Comparison of ENCODE assay signal across 24 mouse cellular contexts in the genomic region with DNA sequence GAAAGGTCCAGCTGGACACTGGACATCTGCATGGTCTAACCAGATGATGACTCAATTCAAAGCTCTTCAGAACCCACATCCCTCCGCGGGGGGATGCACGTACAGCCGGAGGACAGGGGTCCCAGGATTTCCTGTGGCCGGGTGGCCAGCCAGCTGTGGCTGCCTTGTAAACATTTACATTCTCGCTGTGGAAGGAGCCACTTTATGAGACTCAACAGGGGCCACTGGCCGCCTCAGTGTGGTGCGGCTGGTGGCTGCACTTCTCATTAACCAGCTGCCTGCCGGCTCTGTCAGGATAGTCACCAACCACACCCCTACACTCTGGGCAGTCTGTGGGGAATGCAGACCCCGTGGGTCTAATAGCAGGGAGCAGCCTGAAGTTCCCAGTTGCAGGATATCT. TPM values are rescaled to one million over a fixed set of nuclear protein-coding genes. Genes with fewer than 3 reads are reported as not detected.
A peak's percentile ranks its signal among the peaks of the same experiment; 100 is the strongest.
DNase-seq lines count a peak whose midpoint lies in the region; ATAC-seq and TF ChIP-seq lines count a peak whose summit lies in the region.
"Had no signal": no experiment of that assay in that cellular context is flagged by ENCODE, and none has a peak within 500 bp of the region (broad histone marks: within the 10 kb centered on the region; RNA-seq: fewer than 3 reads in every experiment).

No protein-coding gene starts in this region.

- peaks cover 18 to 27% of the 10 kb centered on the region in 2 experiments for H3K4me1 ChIP-seq in CH12.LX (ENCODE audit: control insufficient read depth in 1 of 2, insufficient read depth in 2 of 2)
- peaks cover 15% of the 10 kb centered on the region for H3K4me1 ChIP-seq in intestine, embryonic 14.5 days (replicated peaks; ENCODE audit: control insufficient read depth, insufficient read depth, low read length)
- peaks cover 54% of the 10 kb centered on the region for H3K4me1 ChIP-seq in limb, embryonic 13.5 days
- H3K4me1 ChIP-seq: hindbrain, embryonic 15.5 days had no signal

- dilution Hi-C loops in CH12.LX (cut with MboI; ENCODE audit: extremely low pct_ligation_motif_present, extremely low pct_unique_long_range_greater_than_20kb, low sequenced_read_pairs): no loop called here

- no peak overlapping the region for H3K4me2 ChIP-seq in CH12.LX (ENCODE audit: insufficient read depth, low read depth, poor library complexity, severe bottlenecking)
- H3K4me2 ChIP-seq in intestine, embryonic 14.5 days (ENCODE audit: low read length): 0 out of 2 replicates have a peak overlapping the region, but pooled peaks have one; percentile 4
- 0 out of 2 replicates have a peak overlapping the region, but pooled peaks have one; percentile 19 for H3K4me2 ChIP-seq in limb, embryonic 13.5 days (replicated peaks)
- H3K4me2 ChIP-seq: hindbrain, embryonic 15.5 days had no signal

- no peak overlapping the region for H3K9ac ChIP-seq in CH12.LX (ENCODE audit: insufficient read depth, low read depth)
- H3K9ac ChIP-seq in intestine, embryonic 14.5 days (ENCODE audit: low read length): no peak overlapping the region
- no peak overlapping the region for H3K9ac ChIP-seq in limb, embryonic 13.5 days
- H3K9ac ChIP-seq: hindbrain, embryonic 15.5 days had no signal

- TF ChIP-seq CTCF in CH12.LX (conservative IDR thresholded peaks at IDR 0.05 in 1 of 2, IDR thresholded peaks at IDR 0.05 in 1 of 2; ENCODE audit: low read depth in 2 of 2, low read length in 2 of 2): no peak

- no peak overlapping the region for H3K4me3 ChIP-seq in CH12.LX (replicated peaks in 1 of 3; ENCODE audit: low read depth in 2 of 3, low read length in 2 of 3, poor library complexity in 1 of 3)
- H3K4me3 ChIP-seq in intestine, embryonic 14.5 days (ENCODE audit: low read depth, low read length): no peak overlapping the region
- H3K4me3 ChIP-seq in limb, embryonic 13.5 days: no peak overlapping the region
- H3K4me3 ChIP-seq: forebrain, embryonic 10.5 days; hindbrain, embryonic 15.5 days; megakaryocyte, embryonic 14.5 days had no signal

- in situ Hi-C loops in CH12.LX (cut with MboI; ENCODE audit: low pct_ligation_motif_present, low pct_unique_long_range_greater_than_20kb, low sequenced_read_pairs): no loop called here

- peak; percentile 68; the same call in 1 of the 2 replicates for ATAC-seq in intestine, embryonic 14.5 days (replicated peaks; ENCODE audit: low FRiP score, low TSS enrichment, low read depth)
- ATAC-seq in limb, embryonic 13.5 days (ENCODE audit: low FRiP score, low read depth): 0 out of 2 replicates have a peak, but pooled peaks have one; percentile 13
- no peak for ATAC-seq in cerebellum, adult (ENCODE audit: insufficient number of reproducible peaks, low FRiP score, low TSS enrichment)

- H3K27me3 ChIP-seq in CH12.LX (replicated peaks): peaks cover 1% of the 10 kb centered on the region
- no peaks in the 10 kb centered on the region for H3K27me3 ChIP-seq in intestine, embryonic 14.5 days (replicated peaks; ENCODE audit: control insufficient read depth, insufficient read depth, low read length)
- no peaks in the 10 kb centered on the region for H3K27me3 ChIP-seq in limb, embryonic 13.5 days
- H3K27me3 ChIP-seq: hindbrain, embryonic 15.5 days had no signal

- TF ChIP-seq EP300 in CH12.LX (IDR thresholded peaks at IDR 0.05; ENCODE audit: low read length): no peak

- no peak overlapping the region for H3K27ac ChIP-seq in CH12.LX (ENCODE audit: insufficient read depth, low read depth)
- H3K27ac ChIP-seq in intestine, embryonic 14.5 days (ENCODE audit: low read depth): peak overlapping the region; percentile 54; the same call in 1 of the 2 replicates
- H3K27ac ChIP-seq in limb, embryonic 13.5 days: peak overlapping the region; percentile 58; the same call in 1 of the 2 replicates
- H3K27ac ChIP-seq: forebrain, embryonic 10.5 days; hindbrain, embryonic 15.5 days had no signal

- H3K9me3 ChIP-seq in CH12.LX (replicated peaks; ENCODE audit: low read length): peaks cover 2% of the 10 kb centered on the region
- H3K9me3 ChIP-seq in intestine, embryonic 14.5 days (ENCODE audit: control insufficient read depth, low read length): peaks cover 5% of the 10 kb centered on the region; the same call in 1 of the 2 replicates
- H3K9me3 ChIP-seq in limb, embryonic 13.5 days: peaks cover 7% of the 10 kb centered on the region; the same call in 1 of the 2 replicates
- H3K9me3 ChIP-seq: hindbrain, embryonic 15.5 days; megakaryocyte, embryonic 14.5 days had no signal

- no peak for TF ChIP-seq POLR2A in CH12.LX (IDR thresholded peaks at IDR 0.05; ENCODE audit: low read depth, low read length)

- no peaks in the 10 kb centered on the region for H3K79me2 ChIP-seq in CH12.LX (replicated peaks; ENCODE audit: control insufficient read depth, extremely low read depth, insufficient read depth, poor library complexity, severe bottlenecking)

- no peak for TF ChIP-seq RAD21 in CH12.LX (IDR thresholded peaks at IDR 0.05; ENCODE audit: low read depth, low read length)

- H3K36me3 ChIP-seq in CH12.LX (replicated peaks in 1 of 2; ENCODE audit: control insufficient read depth in 1 of 2, insufficient read depth in 1 of 2, low read length in 1 of 2): no peaks in the 10 kb centered on the region
- H3K36me3 ChIP-seq in intestine, embryonic 14.5 days (ENCODE audit: control insufficient read depth, insufficient read depth, low read length): no peaks in the 10 kb centered on the region
- no peaks in the 10 kb centered on the region for H3K36me3 ChIP-seq in limb, embryonic 13.5 days
- H3K36me3 ChIP-seq: forebrain, embryonic 10.5 days; hindbrain, embryonic 15.5 days had no signal

- peak; percentile 57 for DNase-seq in kidney, postnatal 10 days
- no peak for DNase-seq in kidney, adult 18-20 months
- no peak for DNase-seq in CH12.LX (ENCODE audit: extremely low read depth)
- DNase-seq in intestine, embryonic 14.5 days (ENCODE audit: low spot score): no peak
- no peak for DNase-seq in MN1 (ENCODE audit: low spot score)
- no peak for DNase-seq in gastrocnemius, postnatal 10 days
- DNase-seq: adrenal gland, adult 8-10 months; B cell, adult 2 months; cerebellum, adult 11-12 months; cerebellum, postnatal 14 days; gastrocnemius, postnatal 14 days; heart, adult 18-20 months; heart, postnatal 4 days; kidney, adult 8-10 months; kidney, postnatal 4 days; layer of hippocampus, adult 9-11 months; liver; lung, adult 2 months; midbrain, embryonic 14.5 days had no signal

- WGBS in intestine, embryonic 14.5 days: 12% methylated on average over 10 of the region's 10 CpGs
- 4% methylated on average over 10 of the region's 10 CpGs for WGBS in limb, embryonic 13.5 days

TF ChIP-seq in CH12.LX, 34 proteins besides CTCF, POLR2A, EP300 and RAD21:
- 0 out of 2 replicates have a peak, but pooled peaks have one; percentile 21 for TF ChIP-seq BHLHE40 (IDR thresholded peaks at IDR 0.05; ENCODE audit: low read depth, low read length)
- TF ChIP-seq TCF12 (IDR thresholded peaks at IDR 0.05; ENCODE audit: low read depth, low read length): peak; percentile 44; the same call in 1 of the 2 replicates
- TF ChIP-seq ETS1 (conservative IDR thresholded peaks at IDR 0.05; ENCODE audit: low read depth, low read length): 0 out of 2 replicates have a peak, but pooled peaks have one; percentile 25
- TF ChIP-seq MEF2A (IDR thresholded peaks at IDR 0.05; ENCODE audit: borderline replicate concordance, low read depth, low read length): no peak

RNA-seq across cellular contexts. Expression of a gene that starts 6.1 kb away (rescaled TPM):
- 0.30 and 0.46 TPM in 2 replicates for total RNA-seq in CH12.LX (2012; rRNA removed)
- 0.55 and 1.0 TPM in 2 replicates for total RNA-seq in CH12.LX (2014; rRNA removed)
- 0.97 and 1.5 TPM in 2 replicates for polyA plus RNA-seq in CH12.LX (2012; ENCODE audit: insufficient read length, low read depth)
- polyA plus RNA-seq in intestine, embryonic 14.5 days (2014; fragmentation: Nextera tagmentation; extraction: Ambion mirVana): 41.9 and 46.1 TPM in 2 replicates
- 221 and 237 TPM in 2 replicates for polyA plus RNA-seq in limb, embryonic 13.5 days (2015; fragmentation: Nextera tagmentation; extraction: Ambion mirVana)
- 10 to 100 TPM; 13.0 to 23.1 TPM for total RNA-seq in gastrocnemius, postnatal 10 days (2021)

RNA-seq across cellular contexts. Expression of a gene that starts 26.0 kb away (rescaled TPM):
- 50.5 and 58.5 TPM in 2 replicates for total RNA-seq in CH12.LX (2012; rRNA removed)
- total RNA-seq in CH12.LX (2014; rRNA removed): 27.9 and 29.4 TPM in 2 replicates
- polyA plus RNA-seq in CH12.LX (2012; ENCODE audit: insufficient read length, low read depth): 34.2 and 41.6 TPM in 2 replicates
- polyA plus RNA-seq in intestine, embryonic 14.5 days (2014; fragmentation: Nextera tagmentation; extraction: Ambion mirVana): 4.0 and 4.7 TPM in 2 replicates
- 2.5 TPM in 2 replicates for polyA plus RNA-seq in limb, embryonic 13.5 days (2015; fragmentation: Nextera tagmentation; extraction: Ambion mirVana)
- 1 to 10 TPM; 1.8 to 3.3 TPM for total RNA-seq in gastrocnemius, postnatal 10 days (2021)

RNA-seq across cellular contexts. Expression of a gene that starts 33.9 kb away (rescaled TPM):
- 79.3 and 81.5 TPM in 2 replicates for total RNA-seq in CH12.LX (2012; rRNA removed)
- total RNA-seq in CH12.LX (2014; rRNA removed): 70.6 and 72.1 TPM in 2 replicates
- polyA plus RNA-seq in CH12.LX (2012; ENCODE audit: insufficient read length, low read depth): 83.0 and 86.7 TPM in 2 replicates
- polyA plus RNA-seq in intestine, embryonic 14.5 days (2014; fragmentation: Nextera tagmentation; extraction: Ambion mirVana): 108 and 110 TPM in 2 replicates
- 96.3 and 98.5 TPM in 2 replicates for polyA plus RNA-seq in limb, embryonic 13.5 days (2015; fragmentation: Nextera tagmentation; extraction: Ambion mirVana)
- total RNA-seq in gastrocnemius, postnatal 10 days (2021): 10 to 100 TPM; 76.8 to 89.1 TPM

RNA-seq across cellular contexts. Expression of a gene that starts 34.1 kb away (rescaled TPM):
- total RNA-seq in CH12.LX (2012; rRNA removed) (66.1 and 67.0 TPM in 2 replicates), CH12.LX (2014; rRNA removed) (27.2 and 28.8 TPM in 2 replicates)
- 104 and 113 TPM in 2 replicates for polyA plus RNA-seq in CH12.LX (2012; ENCODE audit: insufficient read length, low read depth)
- 44.0 and 46.3 TPM in 2 replicates for polyA plus RNA-seq in intestine, embryonic 14.5 days (2014; fragmentation: Nextera tagmentation; extraction: Ambion mirVana)
- 59.8 and 60.2 TPM in 2 replicates for polyA plus RNA-seq in limb, embryonic 13.5 days (2015; fragmentation: Nextera tagmentation; extraction: Ambion mirVana)
- 10 to 100 TPM in 1 of 2 experiments, 1 to 10 TPM in 1; 9.5 to 10.2 TPM for total RNA-seq in gastrocnemius, postnatal 10 days (2021)

Comparison
In these comparisons a context has a peak if more than half of its experiments do, and no peak if none do; other contexts are left out.
1. RNA of a gene that starts 6.1 kb away (polyA plus RNA-seq): 221 to 237 TPM in limb, embryonic 13.5 days and 41.9 to 46.1 TPM in intestine, embryonic 14.5 days; 0.97 to 1.5 TPM in CH12.LX; every median in the first group is over 10 times any median in the second.